Mouse (Mus musculus): Measurements from ENCODE around the gene Pcdh10.

DNA sequence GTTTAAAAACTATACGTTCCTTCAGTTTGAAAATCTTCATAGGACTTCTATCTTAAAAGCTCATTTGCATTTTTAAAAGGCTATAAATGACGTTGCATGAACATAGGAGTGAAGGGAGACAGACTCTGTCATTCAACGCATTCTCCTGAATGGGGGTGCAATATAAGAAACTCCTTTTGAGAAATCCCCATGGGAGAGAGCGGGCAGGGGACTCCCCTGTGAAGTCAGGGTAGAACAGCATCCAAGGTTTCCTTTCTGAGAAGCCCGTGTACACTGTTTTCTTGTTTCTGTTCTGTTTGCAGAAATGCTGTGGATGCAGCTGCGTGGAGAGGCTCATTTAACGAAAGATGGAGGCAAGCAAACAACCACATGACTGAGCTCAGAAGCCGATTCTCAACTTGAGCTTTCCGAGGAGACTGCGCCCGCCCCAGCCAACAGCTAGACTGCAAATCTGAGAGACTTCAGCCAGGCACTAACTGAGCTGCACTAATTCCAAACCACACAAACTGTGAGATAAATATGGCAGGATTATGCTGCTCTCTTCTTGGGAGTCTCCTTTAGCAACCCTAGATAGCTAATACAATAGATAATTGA, 54.1 kb downstream of the Pcdh10 start:
- TF ChIP-seq CTCF (IDR thresholded peaks at IDR 0.05 in 2 of 3, conservative IDR thresholded peaks at IDR 0.05 in 1 of 3; ENCODE audit: control insufficient read depth in 1 of 3, insufficient read depth in 1 of 3, low read depth in 2 of 3, low read length in 3 of 3, poor library complexity in 1 of 3, severe bottlenecking in 1 of 3), result no peak
- TF ChIP-seq POLR2AphosphoS2 (IDR thresholded peaks at IDR 0.05; ENCODE audit: low read length), result no peak
- TF ChIP-seq NELFE (IDR thresholded peaks at IDR 0.05; ENCODE audit: low read depth, low read length), result no peak
- no peak for TF ChIP-seq MEF2A (IDR thresholded peaks at IDR 0.05; ENCODE audit: extremely low read depth, insufficient replicate concordance, low read depth, low read length, poor library complexity, severe bottlenecking)
- no peak for TF ChIP-seq ELF1 (IDR thresholded peaks at IDR 0.05; ENCODE audit: low read depth, low read length)
- no peak for TF ChIP-seq JUND (IDR thresholded peaks at IDR 0.05; ENCODE audit: low read depth, low read length)
- no peak for TF ChIP-seq ZC3H11A (IDR thresholded peaks at IDR 0.05; ENCODE audit: low read depth, low read length)
- TF ChIP-seq NRF1 (IDR thresholded peaks at IDR 0.05; ENCODE audit: insufficient read depth, low read depth, low read length, poor library complexity, severe bottlenecking), result no peak
- no peak for TF ChIP-seq ZMIZ1 (IDR thresholded peaks at IDR 0.05; ENCODE audit: low read depth, low read length)
- TF ChIP-seq EP300 (IDR thresholded peaks at IDR 0.05; ENCODE audit: low read depth in 1 of 2, low read length in 2 of 2), result no peak
- no peak for TF ChIP-seq UBTF (IDR thresholded peaks at IDR 0.05; ENCODE audit: borderline replicate concordance, insufficient read depth, low read depth, low read length)
- TF ChIP-seq RCOR1 (IDR thresholded peaks at IDR 0.05; ENCODE audit: low read depth, low read length), result no peak
- no peak for TF ChIP-seq ETS1 (IDR thresholded peaks at IDR 0.05; ENCODE audit: low read depth, low read length)

Measured in MEL (cell line).